8 mouse cellular contexts compared by ENCODE assay signal in the genomic region with DNA sequence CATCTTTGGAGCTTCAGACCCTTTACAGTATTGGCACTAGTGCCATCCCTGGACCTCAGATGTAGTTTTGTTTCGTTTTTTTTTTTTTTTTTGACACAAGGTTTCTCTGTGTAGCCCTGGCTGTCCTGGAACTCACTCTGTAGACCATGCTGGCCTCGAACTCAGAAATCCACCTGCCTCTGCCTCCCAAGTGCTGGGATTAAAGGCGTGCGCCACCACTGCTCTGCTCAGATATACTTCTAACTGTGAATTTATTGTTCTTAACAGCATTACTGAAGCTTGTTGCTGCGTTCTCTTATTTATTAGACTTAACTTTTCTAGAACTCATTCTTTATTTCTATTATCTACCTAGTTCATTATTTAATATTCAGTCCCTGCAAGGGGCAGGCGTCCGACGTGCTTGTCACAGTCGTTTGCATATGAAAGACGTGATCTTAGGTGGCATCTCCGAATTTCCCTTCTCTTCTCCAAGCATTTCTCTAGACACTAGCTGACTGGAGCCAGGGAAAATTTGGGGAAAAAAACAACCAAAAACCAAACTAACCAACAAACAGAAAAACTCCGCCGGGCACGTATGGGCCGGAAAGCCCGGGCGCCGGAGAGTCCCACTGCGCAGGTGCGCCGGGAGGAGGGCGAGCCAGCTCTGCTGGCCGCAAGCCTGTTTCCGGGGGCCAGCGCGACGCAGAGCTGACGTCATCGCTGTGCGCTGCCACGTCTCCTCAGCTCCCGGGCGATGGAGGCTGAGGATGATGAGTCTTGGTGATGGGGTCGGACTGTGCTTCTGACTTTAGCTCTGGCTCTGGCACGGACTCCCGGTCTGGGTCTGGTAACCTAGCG. TPM values are rescaled to one million over a fixed set of nuclear protein-coding genes. Genes with fewer than 3 reads are reported as not detected.
A peak's percentile ranks its signal among the peaks of the same experiment; 100 is the strongest.
DNase-seq lines count a peak whose midpoint lies in the region; ATAC-seq lines count a peak whose summit lies in the region.

No protein-coding gene starts in this region.

- H3K4me2 ChIP-seq in hindbrain, embryonic 13.5 days: peak overlapping the region; percentile 82

- peak; percentile 97 for ATAC-seq in hindbrain, embryonic 13.5 days (ENCODE audit: low FRiP score)

- peak overlapping the region; percentile 89 for H3K9ac ChIP-seq in hindbrain, embryonic 13.5 days

- H3K4me1 ChIP-seq in hindbrain, embryonic 13.5 days (replicated peaks): peaks cover 25% of the 10 kb centered on the region

- 8% methylated on average over 37 of the region's 37 CpGs for WGBS in hindbrain, embryonic 13.5 days

- DNase-seq in Muller cell, postnatal 12 days (ENCODE audit: inconsistent ontology term): peak; percentile 93
- DNase-seq in cerebellum, adult 9-11 months: peak; percentile 95
- peak; percentile 90 to 95 for DNase-seq in frontal cortex, postnatal 10 days (ENCODE audit: low spot score in 2 of 2)
- DNase-seq in layer of hippocampus, postnatal 25 days (ENCODE audit: extremely low spot score in 1 of 2, low spot score in 1 of 2): peak; percentile 93 to 96
- peak; percentile 95 for DNase-seq in lung, postnatal 25 days (ENCODE audit: low spot score)
- peak; percentile 97 for DNase-seq in retina, embryonic 14.5 days (ENCODE audit: low spot score)
- DNase-seq in thymus, postnatal 4 days: peak; percentile 96

- H3K4me3 ChIP-seq in hindbrain, embryonic 13.5 days: peak overlapping the region; percentile 92

- no peaks in the 10 kb centered on the region for H3K9me3 ChIP-seq in hindbrain, embryonic 13.5 days

- H3K27ac ChIP-seq in hindbrain, embryonic 13.5 days: peak overlapping the region; percentile 81

- peaks cover 18% of the 10 kb centered on the region for H3K27me3 ChIP-seq in hindbrain, embryonic 13.5 days

- peaks cover 21% of the 10 kb centered on the region for H3K36me3 ChIP-seq in hindbrain, embryonic 13.5 days

RNA-seq across cellular contexts. Expression of a gene that starts 3.9 kb away (rescaled TPM):
- polyA plus RNA-seq in hindbrain, embryonic 13.5 days (2015; fragmentation: Nextera tagmentation; extraction: Ambion mirVana): 42.4 and 50.3 TPM in 2 replicates
- total RNA-seq in layer of hippocampus, postnatal 25 days (2021): 10 to 100 TPM; 16.9 to 23.5 TPM

RNA-seq across cellular contexts. Expression of a gene that starts 12.3 kb away (rescaled TPM):
- polyA plus RNA-seq in hindbrain, embryonic 13.5 days (2015; fragmentation: Nextera tagmentation; extraction: Ambion mirVana): 62.0 and 66.7 TPM in 2 replicates
- 10 to 100 TPM; 44.7 to 48.6 TPM for total RNA-seq in layer of hippocampus, postnatal 25 days (2021)

RNA-seq across cellular contexts. Expression of a gene that starts 39.9 kb away (rescaled TPM):
- polyA plus RNA-seq in hindbrain, embryonic 13.5 days (2015; fragmentation: Nextera tagmentation; extraction: Ambion mirVana): 37.3 and 37.8 TPM in 2 replicates
- 10 to 100 TPM; 29.3 to 34.7 TPM for total RNA-seq in layer of hippocampus, postnatal 25 days (2021)

Comparison
In these comparisons a context has a peak if more than half of its experiments do, and no peak if none do; other contexts are left out.
1. Peak in every context shown above with its lines: DNase-seq, ATAC-seq, H3K4me3 ChIP-seq and H3K27ac ChIP-seq.